Mouse (Mus musculus) embryonic stem cell, embryonic (primary cell): ENCODE results near the gene Tnr.

Experiments
- CTCF ChIA-PET, 4 experiments: fragments of 300-600 bp in 2 of 4; fragments of 350-600 bp in 2 of 4; sonication (Branson Sonifier 250); formaldehyde crosslinking; loops; one replicate each; lab custom pipeline; 2022; ENCODE audit warnings: inconsistent platforms in 2 of 4; lab: Charles Lee
- POLR2A ChIA-PET, 4 experiments: fragments of 300-600 bp in 2 of 4; fragments of 350-600 bp in 2 of 4; sonication (Branson Sonifier 250); formaldehyde crosslinking; loops; one replicate each; lab custom pipeline; 2022; ENCODE audit warnings: antibody characterized with exemption in 4 of 4, inconsistent platforms in 1 of 4; lab: Charles Lee

The Tnr gene

DNA sequence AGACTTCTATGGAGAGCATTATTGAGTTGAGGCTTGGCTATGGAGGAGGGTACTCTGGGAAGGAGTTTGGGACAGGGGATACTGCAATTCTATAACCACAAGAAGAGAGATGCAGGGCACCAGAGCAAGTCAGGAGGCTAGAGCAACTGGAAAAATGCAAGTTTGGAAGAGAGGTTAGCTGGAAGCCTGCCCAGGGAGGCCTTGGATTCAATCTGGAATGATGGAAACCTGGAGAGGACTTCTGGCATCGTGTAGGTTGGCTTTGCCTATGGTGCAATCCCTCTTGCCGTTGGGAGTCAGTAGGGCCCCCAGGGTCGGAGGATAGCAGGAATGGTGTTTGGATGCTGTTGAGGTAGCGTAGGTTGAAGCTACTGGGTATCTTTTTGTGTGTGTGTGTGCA lies 90.0 kb downstream of the Tnr start:
- POLR2A ChIA-PET = no interaction called here
- CTCF ChIA-PET = no interaction called here

DNA sequence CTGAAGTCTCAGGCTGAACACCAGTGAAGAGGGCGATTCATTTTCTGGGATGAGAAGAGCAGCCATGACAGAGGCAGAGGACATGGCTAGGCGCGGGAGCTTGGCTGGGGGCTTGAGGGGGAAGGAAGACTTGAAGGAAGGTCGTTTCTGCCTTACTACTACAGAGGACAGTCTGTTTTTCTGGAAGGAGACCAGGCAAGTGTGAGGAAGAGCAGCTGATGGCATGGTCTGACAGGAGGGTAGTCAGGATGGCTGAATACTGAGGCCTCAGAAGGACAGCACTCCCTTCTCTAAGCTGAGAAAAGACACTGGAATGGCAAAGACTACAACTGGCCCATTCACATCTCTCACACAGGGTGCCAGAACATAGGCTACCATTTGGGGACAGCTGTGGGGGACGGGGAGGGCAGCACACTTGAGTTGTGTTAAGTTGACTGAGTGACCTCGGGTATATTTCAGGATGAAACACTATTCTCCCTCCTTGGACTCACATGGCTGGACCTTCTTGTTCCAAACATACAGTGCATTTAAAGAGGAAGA lies 90.6 kb downstream of the Tnr start:
- ChIA-PET POLR2A (no interaction called here), CTCF (interaction anchor here in 1 of 4 experiments (0.5 kb wide), 1 partner anchor 217 kb away, joined by 6 read pairs; no protein-coding TSS in a partner anchor)

DNA sequence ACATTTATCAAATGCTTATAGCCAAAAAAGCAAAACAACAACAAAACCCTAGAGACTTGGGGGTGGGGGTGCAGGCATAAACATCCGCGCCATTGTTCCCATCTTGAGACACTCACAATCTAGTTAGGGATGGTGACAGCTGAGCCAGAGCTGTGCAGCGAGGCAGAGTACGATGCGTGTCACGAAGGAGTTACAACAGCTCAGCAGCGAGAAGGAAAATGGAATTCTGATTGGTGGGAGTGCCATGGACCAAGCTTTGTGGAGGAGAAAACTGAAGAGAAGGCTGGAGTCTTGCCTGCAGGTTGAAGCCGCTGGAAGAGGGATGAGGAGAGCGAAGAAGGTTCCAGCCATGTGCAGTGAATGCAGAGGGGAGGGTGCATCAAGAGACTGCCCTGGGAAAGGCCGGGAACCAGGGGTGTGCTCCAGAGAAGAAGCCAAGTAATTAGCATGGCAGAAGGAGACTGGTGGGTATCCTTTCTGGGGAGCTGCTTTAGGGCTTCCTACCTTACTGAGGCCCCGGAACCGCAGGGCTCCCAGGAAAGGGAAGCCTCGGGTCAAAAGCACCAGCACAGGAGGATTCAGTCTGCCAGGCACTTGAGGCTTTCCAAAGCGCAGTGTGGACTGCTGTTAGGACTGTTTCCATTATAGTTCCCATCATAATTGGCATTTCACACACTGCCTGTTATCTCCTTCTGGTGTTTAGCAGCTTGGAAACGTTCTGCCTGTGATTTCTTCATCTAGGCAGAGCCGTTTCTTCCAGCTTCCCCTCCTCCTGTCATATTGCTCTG lies 91.3 kb downstream of the Tnr start:
- POLR2A ChIA-PET = interaction anchor here in 1 of 4 experiments (0.6 kb wide), 1 partner anchor 32 kb away, joined by 3 read pairs; no protein-coding TSS in a partner anchor

DNA sequence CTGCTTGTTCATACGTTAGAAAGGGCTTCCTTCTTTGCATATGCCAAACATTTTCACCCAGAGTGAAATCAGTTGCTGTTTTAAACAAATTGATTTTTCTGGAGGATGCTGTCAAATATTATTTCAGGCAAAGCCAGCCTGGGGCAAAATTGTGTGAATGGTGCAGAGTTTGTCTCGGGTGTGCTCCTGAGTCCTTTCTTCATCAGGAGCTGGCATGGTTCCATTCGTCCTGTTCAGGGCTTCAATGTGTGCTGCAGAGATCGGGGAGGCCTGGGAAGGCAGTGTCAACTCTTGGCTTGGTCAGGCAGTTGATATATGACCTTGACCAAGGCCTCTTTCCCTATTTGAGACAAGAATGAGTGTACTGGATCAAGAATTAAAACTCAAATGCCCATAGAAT lies 92.1 kb downstream of the Tnr start:
- ChIA-PET CTCF (interaction anchor here in 1 of 4 experiments (0.6 kb wide), 2 partner anchors 69 to 246 kb away, joined by 3 read pairs; no protein-coding TSS in a partner anchor), POLR2A (no interaction called here)

More for the DNA sequence above, 91.3 kb downstream of the Tnr start:
- CTCF ChIA-PET = interaction anchor here in 1 of 4 experiments (0.5 to 0.6 kb wide), 2 partner anchors 218 to 246 kb away, joined by 3 to 6 read pairs; no protein-coding TSS in a partner anchor

DNA sequence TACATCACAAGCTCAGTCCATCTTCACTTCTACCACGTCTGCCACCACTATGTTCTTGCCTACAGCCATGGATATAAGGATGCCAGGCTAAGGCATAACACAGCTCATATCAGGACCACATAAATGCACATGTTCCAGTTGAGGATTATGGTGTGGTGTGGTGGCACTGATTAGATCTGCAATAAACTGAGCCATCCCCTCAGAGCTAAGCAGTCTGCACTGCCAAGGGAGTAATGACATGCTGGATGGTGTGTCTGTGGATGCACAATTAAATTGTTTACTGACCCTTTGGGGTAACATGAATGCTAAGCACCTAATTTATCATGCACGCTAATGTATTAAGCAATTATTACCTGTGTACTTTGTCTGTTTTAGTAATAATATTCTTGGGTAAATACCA lies 95.6 kb downstream of the Tnr start:
- CTCF ChIA-PET = no interaction called here

DNA sequence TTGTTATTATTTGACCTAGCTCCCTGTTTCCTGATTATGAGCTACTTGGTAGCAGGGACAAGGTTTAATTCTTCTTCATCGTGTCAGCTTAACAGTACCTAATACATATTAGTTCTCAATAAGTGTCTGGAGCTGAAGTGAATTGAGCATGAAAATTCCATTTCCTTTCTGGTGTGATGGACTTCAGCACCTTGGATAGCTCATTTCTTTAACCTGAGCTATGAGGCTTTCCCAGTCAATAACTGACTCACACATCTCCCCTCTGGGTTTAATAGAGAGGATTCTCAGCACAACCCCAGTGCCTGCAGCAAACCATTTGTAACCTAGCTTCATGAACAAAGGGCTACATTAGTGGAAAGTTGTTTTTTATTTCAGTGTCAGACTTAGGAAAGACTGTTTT lies 97.8 kb downstream of the Tnr start:
- POLR2A ChIA-PET = no interaction called here
- CTCF ChIA-PET = no interaction called here

More for the DNA sequence above, 95.6 kb downstream of the Tnr start:
- POLR2A ChIA-PET = no interaction called here

DNA sequence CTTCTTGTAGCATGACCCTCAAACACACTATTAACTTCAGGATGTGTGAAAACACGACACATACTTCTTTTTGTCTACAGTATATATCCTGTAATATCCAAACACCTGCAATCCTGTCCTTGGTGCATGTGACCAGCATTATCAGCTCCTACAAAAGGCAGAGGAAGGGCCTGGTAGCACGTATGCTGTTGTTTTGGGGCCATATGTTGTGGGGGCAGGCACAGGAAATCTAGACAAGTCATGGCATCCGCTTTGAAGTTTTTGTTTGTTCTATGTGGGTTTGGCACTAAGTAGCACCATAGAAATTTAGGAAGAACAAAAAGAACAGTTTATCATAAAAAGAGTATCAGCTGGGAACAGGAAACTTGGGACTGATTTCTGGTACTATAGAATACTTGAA lies 105.5 kb downstream of the Tnr start:
- POLR2A ChIA-PET = no interaction called here
- CTCF ChIA-PET = no interaction called here

DNA sequence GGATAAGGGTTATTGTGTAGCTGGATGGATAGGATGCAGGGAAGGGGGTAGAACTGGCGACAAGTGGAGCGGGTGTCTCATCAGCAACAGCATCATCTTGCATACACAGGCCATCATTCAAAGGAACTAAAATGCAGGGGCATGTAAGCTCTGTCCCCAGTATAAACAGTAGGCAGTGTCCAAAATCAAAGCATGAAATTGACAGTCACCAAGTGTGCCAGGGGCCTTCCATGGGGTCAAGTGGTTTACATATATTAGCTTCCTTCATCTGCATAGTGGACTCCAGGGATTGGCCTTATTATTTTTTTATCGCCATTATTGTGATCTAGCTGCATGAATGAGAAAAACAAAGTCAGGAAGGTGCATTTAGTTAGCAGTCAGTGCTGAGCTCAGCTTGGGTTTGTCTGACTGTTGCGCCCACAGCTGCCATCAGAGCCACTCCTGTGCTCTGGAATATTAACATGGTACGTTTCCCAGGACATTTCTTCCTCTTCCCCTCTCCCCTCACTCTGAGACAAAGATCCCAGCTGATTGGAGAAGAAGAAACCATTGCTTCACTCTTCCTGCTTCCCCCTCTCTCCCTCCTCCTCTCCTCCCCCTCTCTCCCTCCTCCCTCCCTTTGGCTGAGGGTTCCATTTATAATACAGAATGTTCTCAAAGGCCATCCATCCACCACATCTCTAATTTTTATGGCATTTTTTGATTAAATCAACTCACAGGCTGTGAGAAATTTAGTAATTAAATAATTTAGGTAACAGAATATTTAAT lies 106.4 kb downstream of the Tnr start:
- ChIA-PET POLR2A (no interaction called here), CTCF (no interaction called here)

DNA sequence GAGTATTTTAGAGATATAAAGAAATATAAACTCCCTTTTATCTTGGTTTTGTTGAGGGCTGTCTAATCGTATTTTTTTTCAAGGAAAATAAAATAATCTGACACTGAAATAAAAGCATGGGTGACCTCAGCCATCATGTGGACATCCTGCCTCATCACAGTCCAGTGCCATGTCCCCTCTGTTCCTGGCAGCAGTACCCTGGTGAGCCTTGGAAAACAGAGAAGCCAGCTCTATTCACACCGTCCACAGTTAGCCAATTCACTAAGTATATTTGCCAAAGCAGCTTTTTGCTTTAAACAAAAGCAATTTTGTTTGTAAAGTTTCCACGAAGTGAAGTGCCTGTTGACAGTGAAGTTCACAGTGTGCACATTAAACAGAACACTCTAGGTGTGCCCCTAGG lies 109.0 kb downstream of the Tnr start:
- CTCF ChIA-PET = no interaction called here
- POLR2A ChIA-PET = interaction anchor here in 2 of 4 experiments (0.6 to 1.3 kb wide), 2 partner anchors 31 to 516 kb away, joined by 3 to 4 read pairs; no protein-coding TSS in a partner anchor

DNA sequence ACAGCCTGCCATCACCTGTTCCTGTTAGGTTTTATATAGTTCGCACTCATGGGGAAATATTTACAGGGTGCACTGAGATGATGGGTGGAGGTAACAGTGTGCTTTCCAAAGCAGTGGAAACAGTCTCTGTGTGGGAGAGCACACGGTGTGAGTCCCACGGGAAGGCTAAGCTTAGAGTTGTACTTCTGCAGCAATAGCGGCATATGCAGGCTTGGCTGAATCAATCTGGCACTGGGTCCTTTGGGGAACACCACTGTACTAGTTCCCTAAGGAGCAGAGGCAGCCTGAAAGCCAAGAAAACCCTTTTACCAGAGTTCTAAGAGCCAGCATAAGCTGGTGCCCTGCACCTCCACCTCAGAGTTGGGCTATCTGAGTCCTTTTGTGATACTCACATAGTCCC lies 115.8 kb downstream of the Tnr start:
- CTCF ChIA-PET = no interaction called here

DNA sequence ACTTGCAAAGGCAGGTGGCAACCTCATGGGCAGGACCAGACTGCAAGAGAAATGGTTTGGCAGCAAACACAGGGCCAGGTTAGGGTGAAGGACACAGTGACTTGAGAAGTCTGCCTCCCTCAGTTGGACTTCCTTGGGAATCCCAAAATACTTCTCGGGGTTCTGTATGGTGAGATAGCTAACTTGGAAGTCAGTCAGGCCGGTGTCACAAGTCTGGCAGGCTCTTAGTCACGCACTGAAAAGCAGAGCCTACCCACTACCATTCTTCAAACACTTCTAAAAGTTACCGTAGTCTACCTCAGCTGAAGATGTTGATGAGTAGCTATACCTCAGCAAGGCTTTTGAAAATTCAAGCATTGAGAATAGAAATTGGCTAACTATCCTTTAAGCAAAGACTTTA lies 122.2 kb downstream of the Tnr start:
- CTCF ChIA-PET = no interaction called here
- POLR2A ChIA-PET = interaction anchor here in 2 of 4 experiments (0.6 to 0.7 kb wide), 2 partner anchors 84 to 133 kb away, joined by 3 read pairs; no protein-coding TSS in a partner anchor

More for the DNA sequence above, 115.8 kb downstream of the Tnr start:
- POLR2A ChIA-PET = no interaction called here

DNA sequence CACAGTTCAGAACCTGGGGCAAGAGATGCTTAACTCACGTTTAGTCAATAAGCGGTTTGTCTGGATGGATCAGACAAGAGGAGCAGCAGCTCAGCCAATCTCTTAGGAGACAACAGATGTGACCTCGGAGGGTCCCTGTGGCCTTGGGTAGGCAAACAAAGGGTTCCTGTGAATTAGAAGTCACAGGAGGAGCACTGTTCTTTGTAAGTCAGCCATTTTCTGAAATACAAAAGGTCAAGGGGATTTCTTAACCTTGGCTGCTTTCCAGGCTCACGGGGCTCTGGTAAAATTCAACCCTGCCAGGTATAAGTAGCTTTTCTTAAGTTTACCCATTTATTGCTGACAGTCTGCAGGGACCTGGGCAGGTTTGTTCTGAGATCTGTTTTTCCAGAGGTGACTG lies 126.9 kb downstream of the Tnr start:
- ChIA-PET POLR2A (interaction anchor here in 1 of 4 experiments (0.6 to 1.0 kb wide), 3 partner anchors 412 to 1256 kb away, joined by 3 to 4 read pairs (median 3); partner anchors contain the start of gene Rc3h1), CTCF (no interaction called here)

DNA sequence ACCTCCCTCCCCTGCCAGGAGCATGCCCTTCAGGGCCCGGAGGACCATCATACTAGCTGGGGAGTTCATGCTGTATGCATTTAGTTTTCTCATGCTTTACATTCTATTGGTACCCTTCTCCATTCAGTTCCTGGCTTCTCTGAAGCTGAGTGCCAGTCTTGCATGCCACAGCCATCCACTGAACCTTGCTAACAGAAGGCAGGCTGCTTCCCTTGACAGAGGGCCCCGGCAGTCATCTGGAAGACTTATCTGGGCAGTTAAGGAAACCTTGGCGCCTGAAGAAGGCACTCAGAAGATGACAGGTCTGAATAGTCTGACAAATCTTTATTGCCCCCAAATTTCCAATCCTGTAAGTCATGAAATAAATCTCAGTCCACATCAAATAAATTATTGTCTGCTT lies 131.7 kb downstream of the Tnr start:
- CTCF ChIA-PET = no interaction called here
- POLR2A ChIA-PET = no interaction called here

DNA sequence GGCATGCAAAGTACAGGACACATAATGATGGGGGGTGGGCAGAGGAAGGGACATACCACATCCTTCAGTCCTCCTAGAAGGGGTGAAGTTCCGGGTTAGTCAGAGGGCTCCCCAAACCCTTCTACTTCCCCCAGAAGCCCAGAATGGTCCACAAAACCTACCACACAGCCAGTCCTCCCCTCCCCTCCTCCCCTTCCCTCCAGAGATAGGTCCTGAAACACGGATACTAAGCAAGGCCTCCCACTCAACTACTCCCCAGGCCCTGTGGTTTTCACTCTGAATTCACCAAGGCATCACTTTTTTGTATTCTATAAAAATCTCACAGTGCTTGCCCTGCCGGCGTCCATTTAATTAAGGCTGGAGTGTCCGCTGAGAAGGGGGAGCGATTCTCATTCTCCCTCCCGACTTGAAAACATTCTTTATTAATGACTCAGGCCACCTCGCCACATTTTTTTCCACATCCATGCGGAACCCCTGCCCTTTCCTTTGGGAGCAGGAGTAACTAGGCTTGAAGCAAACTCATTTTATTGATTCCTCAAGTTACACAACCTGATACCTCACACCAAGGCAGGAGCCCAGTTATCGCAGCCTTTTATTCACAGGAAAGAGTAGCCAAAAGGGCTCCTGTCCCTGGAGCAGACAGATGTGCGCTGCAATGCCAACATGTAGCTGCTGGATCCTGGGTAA lies 134.4 kb downstream of the Tnr start:
- CTCF ChIA-PET = no interaction called here

DNA sequence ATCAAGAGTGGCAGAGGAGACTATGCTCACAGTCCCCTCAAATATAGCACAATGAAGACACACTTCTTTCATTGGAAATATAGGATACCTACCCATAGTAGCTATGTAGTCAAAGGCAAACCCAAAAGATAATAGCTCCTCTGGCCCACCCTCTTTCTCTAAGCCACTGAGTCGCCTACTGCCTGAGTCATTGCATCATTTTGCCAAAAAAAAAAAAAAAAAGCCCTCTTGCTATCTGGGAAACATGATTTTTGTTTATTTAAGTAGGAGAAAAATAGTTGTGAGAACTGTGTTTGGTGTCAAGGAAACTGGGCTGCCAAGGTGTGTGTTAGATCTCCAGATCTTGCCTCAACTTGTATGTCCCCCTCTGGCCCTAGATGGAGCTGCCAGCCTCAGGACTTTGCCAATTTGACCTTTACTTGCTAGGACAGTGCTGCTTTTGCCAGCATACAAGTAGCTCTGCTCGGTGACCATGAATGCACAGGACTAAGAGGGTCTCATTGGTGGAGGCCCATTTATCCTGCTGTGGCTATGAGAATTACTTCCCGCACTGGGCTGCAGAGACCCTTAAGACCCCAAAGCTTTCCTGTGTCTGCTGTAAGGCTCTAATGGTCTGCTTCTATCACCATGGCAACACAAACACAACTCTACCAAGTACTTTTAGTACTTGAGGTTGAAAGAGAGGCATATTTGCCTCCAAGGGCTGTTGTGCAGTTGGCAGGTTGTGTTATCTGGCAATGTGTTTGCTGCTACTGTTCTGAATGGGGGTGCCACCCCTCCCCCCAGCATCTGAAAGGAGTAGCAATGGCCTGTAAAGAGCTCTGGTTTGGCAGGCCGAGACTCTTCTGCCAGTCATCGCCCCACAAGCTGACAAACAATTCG lies 137.3 kb downstream of the Tnr start:
- ChIA-PET CTCF (no interaction called here), POLR2A (interaction anchor here in 1 of 4 experiments (1.3 kb wide), 1 partner anchor 25 kb away, joined by 3 read pairs; no protein-coding TSS in a partner anchor)

More for the DNA sequence above, 134.4 kb downstream of the Tnr start:
- POLR2A ChIA-PET = no interaction called here

DNA sequence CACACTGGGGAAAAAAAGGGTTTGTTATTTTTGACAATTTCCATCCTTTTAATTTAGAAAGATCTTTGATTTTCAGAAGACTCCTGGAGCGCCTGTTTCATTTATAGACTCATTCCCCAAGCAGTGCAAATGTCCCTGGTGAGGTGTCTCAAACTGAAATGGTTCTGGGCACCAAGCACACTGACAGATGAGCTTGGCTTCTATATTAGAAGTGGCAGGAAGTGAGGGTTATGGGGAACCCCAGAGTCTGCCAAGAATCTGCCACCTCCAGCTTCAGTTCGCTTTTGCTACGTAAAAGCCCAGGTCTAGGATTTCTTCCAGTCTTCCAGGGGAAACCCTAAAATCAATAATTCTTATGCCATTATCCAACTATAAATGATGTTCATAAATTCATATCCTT lies 140.9 kb downstream of the Tnr start:
- POLR2A ChIA-PET = no interaction called here
- CTCF ChIA-PET = no interaction called here

DNA sequence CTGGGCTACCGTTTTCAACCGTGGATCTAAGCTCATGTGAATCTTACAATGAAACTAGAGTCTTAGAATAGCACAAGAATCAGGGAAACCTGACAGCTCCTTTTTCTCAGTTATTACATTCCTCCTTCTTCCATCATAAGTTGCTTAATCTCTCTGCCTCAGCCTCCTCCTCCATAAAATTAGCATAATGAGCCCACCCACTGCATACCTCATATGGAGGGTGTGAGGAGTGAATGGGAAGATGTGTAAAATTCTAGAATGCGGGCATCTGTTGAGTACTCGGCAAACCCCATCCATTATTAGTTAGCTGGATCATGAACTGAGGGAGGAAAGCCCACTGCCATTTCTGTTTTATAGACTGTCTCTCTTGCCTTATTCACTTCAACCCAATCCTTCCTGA lies 141.4 kb downstream of the Tnr start:
- POLR2A ChIA-PET = no interaction called here
- CTCF ChIA-PET = no interaction called here

DNA sequence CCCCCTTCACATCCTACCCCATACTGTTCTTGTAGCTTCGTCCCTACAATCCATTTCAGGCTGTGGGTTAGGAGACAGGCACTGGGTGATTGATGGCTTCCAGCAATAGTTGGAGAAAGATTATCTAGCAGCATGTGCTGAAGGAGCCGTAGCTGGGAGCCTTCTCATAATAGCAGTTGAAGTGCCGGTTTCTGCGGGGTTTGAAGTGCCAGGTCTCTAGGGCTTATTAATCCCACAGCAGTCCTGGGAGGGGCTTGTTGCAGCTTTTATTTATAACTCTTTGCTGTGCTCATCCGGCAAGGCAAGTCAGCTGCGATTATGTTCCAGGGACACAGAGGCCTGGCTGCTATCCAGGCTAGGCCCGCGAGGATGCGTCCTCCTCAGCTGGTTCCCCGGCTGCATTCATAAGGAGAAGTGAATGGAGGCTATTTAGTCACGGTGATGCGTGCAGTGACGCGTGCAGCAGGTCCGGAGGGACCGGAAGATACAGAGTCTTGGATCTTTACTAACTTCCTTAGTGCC lies 147.1 kb downstream of the Tnr start:
- CTCF ChIA-PET = no interaction called here
- POLR2A ChIA-PET = no interaction called here
